Mouse (Mus musculus) midbrain, postnatal 0 days (tissue): ENCODE measurements at regions not wholly inside any gene's neighbourhood (a gene's known extent, or its start where the extent isn't known, plus 50 kb on each side); places are given as distances from the start of the nearest gene placed in this dataset.

Experiments
- ATAC-seq: fragments of 200-750 bp; cut with Nextera tagmentation; 2 replicates; pipeline ENCODE4 v1.8.0; 2017; ENCODE audit warnings: moderate number of reproducible peaks, mild to moderate bottlenecking, moderate TSS enrichment, moderate library complexity; ENCODE audit not compliant: low FRiP score
- DNase-seq: peaks from one replicate; pipeline ENCODE4 v3.0.0-alpha.2; 2015; ENCODE audit warnings: low spot score
- H3K27ac ChIP-seq: fragments of 300-500 bp; sonication (generic); 2 replicates; pipeline ENCODE4 v1.5.1; 2014; ENCODE audit warnings: low read depth, mild to moderate bottlenecking, low read length, mixed read lengths
- H3K27me3 ChIP-seq: fragments of 300-500 bp; sonication (generic); 2 replicates; pipeline ENCODE4 v1.6.1; 2014; ENCODE audit warnings: low read length, control low read depth, mixed read lengths; ENCODE audit not compliant: insufficient read depth
- H3K36me3 ChIP-seq: fragments of 300-500 bp; sonication (generic); 2 replicates; pipeline ENCODE4 v1.6.1; 2014; ENCODE audit warnings: low read length, control low read depth, mixed read lengths; ENCODE audit not compliant: insufficient read depth
- H3K4me1 ChIP-seq: fragments of 300-500 bp; sonication (generic); 2 replicates; pipeline ENCODE4 v1.6.1; 2014; ENCODE audit warnings: mild to moderate bottlenecking, control low read depth, antibody characterized with exemption, low read length, mixed read lengths; ENCODE audit not compliant: insufficient read depth
- H3K4me2 ChIP-seq: fragments of 300-500 bp; sonication (generic); 2 replicates; pipeline ENCODE4 v1.6.1; 2014; ENCODE audit warnings: low read depth, mild to moderate bottlenecking, low read length, mixed read lengths; ENCODE audit not compliant: poor library complexity, severe bottlenecking
- H3K4me3 ChIP-seq: fragments of 300-500 bp; sonication (generic); 2 replicates; pipeline ENCODE4 v1.5.1; 2014; ENCODE audit warnings: low read depth, mild to moderate bottlenecking, low read length, moderate library complexity
- H3K9ac ChIP-seq: fragments of 300-500 bp; sonication (generic); replicated peaks from 2 replicates; pipeline ENCODE4 v1.6.1; 2014; ENCODE audit warnings: mild to moderate bottlenecking, low read length, moderate library complexity, mixed read lengths; ENCODE audit not compliant: poor library complexity, severe bottlenecking
- H3K9me3 ChIP-seq: fragments of 300-500 bp; sonication (generic); 2 replicates; pipeline ENCODE4 v1.6.1; 2016; ENCODE audit warnings: low read length, control low read depth
- CTCF ChIP-seq: IDR thresholded peaks from 2 replicates; pipeline ENCODE4 v1.5.1; 2016; ENCODE audit warnings: antibody characterized with exemption, mild to moderate bottlenecking
- WGBS: fragments of 180-500 bp; shearing (Covaris S2); extraction: QIAGEN DNeasy Blood & Tissue Kit; methylation state at CpG from one replicate; pipeline ENCODE4 v1.1.7; 2014; 5-methylcytosine and 5-hydroxymethylcytosine counted together

- Histone ChIP-seq H3K9ac (no peak overlapping the region), H3K4me1 (no peaks in the 10 kb centered on the region), H3K9me3 (no peaks in the 10 kb centered on the region), H3K4me2 (no peak overlapping the region), H3K27ac (no peak overlapping the region), H3K4me3 (no peak overlapping the region), H3K27me3 (peaks cover 3% of the 10 kb centered on the region; the same call in 1 of the 2 replicates), H3K36me3 (no peaks in the 10 kb centered on the region)
- 59% methylated on average over 3 of the region's 3 CpGs for WGBS
- TF ChIP-seq CTCF = peak; percentile 37
- DNase-seq = peak; percentile 23
- no peak for ATAC-seq
These were observed 99.4 kb upstream of the Gpr12 start for GRCm38 (mm10) chr5:146684429-146684828.

GRCm38 (mm10) chr5:146683554-146683953, 98.5 kb upstream of the Gpr12 start:
- DNase-seq (peak; percentile 34), ATAC-seq (no peak)
- H3K9ac ChIP-seq = no peak overlapping the region
- no peak overlapping the region for H3K27ac ChIP-seq
- no peaks in the 10 kb centered on the region for H3K4me1 ChIP-seq
- no peak for TF ChIP-seq CTCF
- 60% methylated on average over 8 of the region's 8 CpGs for WGBS
- H3K36me3 ChIP-seq = no peaks in the 10 kb centered on the region
- no peak overlapping the region for H3K4me3 ChIP-seq
- no peaks in the 10 kb centered on the region for H3K9me3 ChIP-seq
- H3K27me3 ChIP-seq = peaks cover 3% of the 10 kb centered on the region; the same call in 1 of the 2 replicates
- no peak overlapping the region for H3K4me2 ChIP-seq

- Histone ChIP-seq H3K36me3 (no peaks in the 10 kb centered on the region), H3K4me3 (no peak overlapping the region), H3K4me2 (no peak overlapping the region), H3K27ac (no peak overlapping the region), H3K27me3 (peaks cover 3% of the 10 kb centered on the region; the same call in 1 of the 2 replicates), H3K9me3 (no peaks in the 10 kb centered on the region), H3K9ac (no peak overlapping the region), H3K4me1 (no peaks in the 10 kb centered on the region)
- no peak for ATAC-seq
- TF ChIP-seq CTCF = no peak
- WGBS = 79% methylated on average over 5 of the region's 5 CpGs
- DNase-seq = no peak
These were observed 97.9 kb upstream of the Gpr12 start for GRCm38 (mm10) chr5:146682893-146683292.

- ATAC-seq (no peak), DNase-seq (no peak)
- Histone ChIP-seq H3K4me2 (no peak overlapping the region), H3K27me3 (0 out of 2 replicates have a peak, but pooled peaks cover 3% of the 10 kb centered on the region), H3K4me1 (no peaks in the 10 kb centered on the region), H3K9ac (no peak overlapping the region), H3K27ac (no peak overlapping the region), H3K4me3 (no peak overlapping the region), H3K36me3 (no peaks in the 10 kb centered on the region), H3K9me3 (no peaks in the 10 kb centered on the region)
- 87% methylated on average over 9 of the region's 9 CpGs for WGBS
- TF ChIP-seq CTCF = no peak
These were observed 96.5 kb upstream of the Gpr12 start for GRCm38 (mm10) chr5:146681512-146681911.

- Histone ChIP-seq H3K9me3 (no peaks in the 10 kb centered on the region), H3K4me2 (no peak overlapping the region), H3K4me1 (no peaks in the 10 kb centered on the region), H3K9ac (no peak overlapping the region), H3K36me3 (no peaks in the 10 kb centered on the region), H3K4me3 (no peak overlapping the region), H3K27me3 (peaks cover 6% of the 10 kb centered on the region; the same call in 1 of the 2 replicates), H3K27ac (no peak overlapping the region)
- TF ChIP-seq CTCF = no peak
- DNase-seq (no peak), ATAC-seq (no peak)
- 80% methylated on average over 6 of the region's 6 CpGs for WGBS
These were observed 94.2 kb upstream of the Gpr12 start for GRCm38 (mm10) chr5:146679198-146679681.

GRCm38 (mm10) chr5:146678775-146679170, 93.7 kb upstream of the Gpr12 start:
- Histone ChIP-seq H3K4me2 (no peak overlapping the region), H3K27me3 (peaks cover 8% of the 10 kb centered on the region; the same call in 1 of the 2 replicates), H3K4me3 (no peak overlapping the region), H3K27ac (no peak overlapping the region), H3K9me3 (no peaks in the 10 kb centered on the region), H3K36me3 (no peaks in the 10 kb centered on the region), H3K4me1 (no peaks in the 10 kb centered on the region), H3K9ac (no peak overlapping the region)
- DNase-seq = no peak
- no peak for TF ChIP-seq CTCF
- WGBS = 76% methylated on average over 10 of the region's 10 CpGs
- no peak for ATAC-seq
